Mouse (Mus musculus): ENCODE data around the gene Fam167b.
A peak's percentile ranks its signal among the peaks of the same experiment; 100 is the strongest.

Fam167b gene

GRCm38 (mm10) chr4:129578466-129578865, at the start of gene Fam167b:
Gene Fam167b (minus strand): TSS chr4:129578549.
- no peak for DNase-seq

- DNase-seq, result no peak
These were observed 47.7 kb upstream of the Fam167b start for GRCm38 (mm10) chr4:129626035-129626434.

GRCm38 (mm10) chr4:129625496-129625895, 47.1 kb upstream of the Fam167b start:
- DNase-seq, result no peak

GRCm38 (mm10) chr4:129625029-129625370, 46.7 kb upstream of the Fam167b start:
- DNase-seq, result peak; percentile 56 to 57

- peak; percentile 89 to 92 for DNase-seq
These were observed 46.1 kb upstream of the Fam167b start for GRCm38 (mm10) chr4:129624281-129625028.

GRCm38 (mm10) chr4:129623681-129624091, 45.3 kb upstream of the Fam167b start, which contains the start of gene Ccdc28b:
Gene Ccdc28b (minus strand): TSS chr4:129623947.
- DNase-seq, result peak; percentile 53 to 58

- DNase-seq, result no peak
These were observed 44.6 kb upstream of the Fam167b start for GRCm38 (mm10) chr4:129622803-129623535.

- DNase-seq, result no peak
These were observed 43.9 kb upstream of the Fam167b start for GRCm38 (mm10) chr4:129622120-129622802.

GRCm38 (mm10) chr4:129621283-129621841, 43.0 kb upstream of the Fam167b start:
- peak; percentile 61 to 69 for DNase-seq

GRCm38 (mm10) chr4:129620419-129621282, 42.3 kb upstream of the Fam167b start:
- no peak for DNase-seq

- DNase-seq, result peak; percentile 96 to 97
These were observed 40.7 kb upstream of the Fam167b start, which contains the start of gene Iqcc for GRCm38 (mm10) chr4:129618786-129619691. Gene Iqcc (minus strand): TSS chr4:129619099.

- DNase-seq, result no peak
These were observed 39.7 kb upstream of the Fam167b start for GRCm38 (mm10) chr4:129618031-129618430.

- no peak for DNase-seq
These were observed 38.8 kb upstream of the Fam167b start for GRCm38 (mm10) chr4:129617121-129617641.

GRCm38 (mm10) chr4:129616631-129617030, 38.3 kb upstream of the Fam167b start:
- no peak for DNase-seq

- no peak for DNase-seq
These were observed 37.5 kb upstream of the Fam167b start for GRCm38 (mm10) chr4:129615801-129616290.

- peak; percentile 83 to 87 for DNase-seq
These were observed 35.7 kb upstream of the Fam167b start, which contains the start of gene Dcdc2b for GRCm38 (mm10) chr4:129614093-129614492. Gene Dcdc2b (minus strand): TSS chr4:129614257.

GRCm38 (mm10) chr4:129610472-129610871, 32.1 kb upstream of the Fam167b start:
- DNase-seq, result no peak

GRCm38 (mm10) chr4:129610026-129610425, 31.7 kb upstream of the Fam167b start:
- DNase-seq, result no peak

GRCm38 (mm10) chr4:129609139-129609631, 30.8 kb upstream of the Fam167b start:
- no peak for DNase-seq

- DNase-seq, result peak; percentile 76 to 84
These were observed 30.2 kb upstream of the Fam167b start for GRCm38 (mm10) chr4:129608426-129609025.
